Mouse (Mus musculus): Measurements from ENCODE around the gene Ugt2a1. TPM values are rescaled to one million over a fixed set of nuclear protein-coding genes. Genes with fewer than 3 reads are reported as not detected.

The Ugt2a1 gene
- total RNA-seq, 2 experiments from 2014 or later: not detected

Other genes with a start within 250 kb of the Ugt2a1 start
- not detected for gene Ugt2b37, start 236.1 kb downstream of the Ugt2a1 start, total RNA-seq (2021)
- gene Ugt2a3, start 153.7 kb downstream of the Ugt2a1 start, total RNA-seq (2021): not detected
- gene Ugt2b38, start 66.7 kb downstream of the Ugt2a1 start, total RNA-seq (2021): not detected
- not detected for gene Ugt2a2, start 8.6 kb downstream of the Ugt2a1 start, total RNA-seq (2021)
- gene Gm43638, start 4.1 kb downstream of the Ugt2a1 start, total RNA-seq (2021): not detected
- not detected for gene Sult1b1, start 47.3 kb upstream of the Ugt2a1 start, total RNA-seq (2021)
- not detected for gene Sult1d1, start 78.2 kb upstream of the Ugt2a1 start, total RNA-seq (2021)
- gene Sult1e1, start 100.7 kb upstream of the Ugt2a1 start, total RNA-seq (2021): not detected
- gene Csn1s1, start 175.3 kb upstream of the Ugt2a1 start, total RNA-seq (2021): not detected
- gene Csn2, start 208.8 kb upstream of the Ugt2a1 start, total RNA-seq (2021): not detected